Mouse (Mus musculus) heart, postnatal 36 days (tissue): ENCODE data around the gene Ap3b2. TPM values are rescaled to one million over a fixed set of nuclear protein-coding genes. Genes with fewer than 3 reads are reported as not detected.
"Not testable (repeated sequence)": the region's sequence is repeated elsewhere in the genome, so short reads cannot be mapped to it uniquely, and the experiment has no call there.

Source experiments
- DNase-seq, 2 experiments: peaks; one replicate each; pipeline ENCODE4 v3.0.0; 2021 to 2022
- intact Hi-C: fragments of 180-260 bp; cut with DNase I; formaldehyde crosslinking; loops from one replicate; pipeline ENCODE4 v1.15.1; 2025
- total RNA-seq, 2 experiments: library from RNA; stranded (reverse); gene quantifications; 2 replicates each; pipeline ENCODE4 v1.2.3; 2021

The Ap3b2 gene
- total RNA-seq, 2 experiments from 2014 or later: 0.44 TPM; not detected in 1

- DNase-seq, intact Hi-C loops: not testable (repeated sequence)
Measured at GRCm38 (mm10) chr7:81478261-81478660, 15.5 kb downstream of the Ap3b2 start.

- DNase-seq: no peak
- intact Hi-C loops: no loop called here
Measured at GRCm38 (mm10) chr7:81476833-81477232, 16.9 kb downstream of the Ap3b2 start.

GRCm38 (mm10) chr7:81475221-81475620, 18.5 kb downstream of the Ap3b2 start:
- intact Hi-C loops: no loop called here
- DNase-seq: no peak

- intact Hi-C loops: no loop called here
- DNase-seq: no peak
Measured at GRCm38 (mm10) chr7:81464906-81465450, 28.7 kb downstream of the Ap3b2 start.

- intact Hi-C loops: no loop called here
- DNase-seq: no peak
Measured at GRCm38 (mm10) chr7:81464116-81464515, 29.6 kb downstream of the Ap3b2 start.

GRCm38 (mm10) chr7:81462815-81463214, 30.9 kb downstream of the Ap3b2 start:
- intact Hi-C loops: no loop called here
- no peak for DNase-seq

GRCm38 (mm10) chr7:81455155-81455651, 38.5 kb downstream of the Ap3b2 start, which contains the start of gene Cpeb1:
TSS of gene Cpeb1 (minus strand) at chr7:81455465.
- intact Hi-C loops: loop anchor here (5.0 kb wide), 2 partner anchors 107 to 287 kb away; no protein-coding TSS in a partner anchor
- peak; percentile 67 to 73 for DNase-seq

- intact Hi-C loops: loop anchor here (5.0 kb wide), 2 partner anchors 108 to 288 kb away; no protein-coding TSS in a partner anchor
- DNase-seq: peak; percentile 60 to 68
Measured at GRCm38 (mm10) chr7:81454331-81455039, 39.2 kb downstream of the Ap3b2 start.

- peak; percentile 39 to 59 for DNase-seq
- intact Hi-C loops: no loop called here
Measured at GRCm38 (mm10) chr7:81453443-81454274, 40.1 kb downstream of the Ap3b2 start.

- intact Hi-C loops: no loop called here
- DNase-seq: peak; percentile 10 to 24
Measured at GRCm38 (mm10) chr7:81452971-81453441, 40.7 kb downstream of the Ap3b2 start.

Other genes starting within 250 kb of the Ap3b2 start
- gene Rps17, start 148.7 kb downstream of the Ap3b2 start, total RNA-seq: 100 to 1,000 TPM; 870 to 936 TPM
- 10 to 100 TPM; 11.4 to 15.8 TPM for gene Cpeb1, start 38.5 kb downstream of the Ap3b2 start, total RNA-seq
- gene BC048679, start 4.4 kb upstream of the Ap3b2 start, total RNA-seq: not detected
- gene Fsd2, start 73.0 kb upstream of the Ap3b2 start, total RNA-seq: 100 to 1,000 TPM; 276 to 293 TPM
- gene Whamm, start 77.3 kb upstream of the Ap3b2 start, total RNA-seq: 10 to 100 TPM in 1 of 2 experiments, 1 to 10 TPM in 1; 10.0 to 10.5 TPM
- 100 to 1,000 TPM in 1 of 2 experiments, 10 to 100 TPM in 1; 89.6 to 108 TPM for gene Homer2, start 213.6 kb upstream of the Ap3b2 start, total RNA-seq